Mouse (Mus musculus): ENCODE measurements around the gene Hdlbp. TPM values are rescaled to one million over a fixed set of nuclear protein-coding genes. Genes with fewer than 3 reads are reported as not detected.
A peak's percentile ranks its signal among the peaks of the same experiment; 100 is the strongest.
"Not testable (repeated sequence)": the region's sequence is repeated elsewhere in the genome, so short reads cannot be mapped to it uniquely, and the experiment has no call there.

The Hdlbp gene
- total RNA-seq (2021) = 100 to 1,000 TPM; 374 to 400 TPM
- long read RNA-seq, experiment 1, full-length matches to known transcripts = 64 of 168 reads
- long read RNA-seq, experiment 1, partial matches to known transcripts = 78 of 168 reads
- long read RNA-seq, experiment 1, other reads (novel, unspliced or antisense) = 26 of 168 reads
- long read RNA-seq, experiment 2, full-length matches to known transcripts = 31 of 55 reads
- long read RNA-seq, experiment 2, partial matches to known transcripts = 10 of 55 reads
- long read RNA-seq, experiment 2, other reads (novel, unspliced or antisense) = 14 of 55 reads

- DNase-seq = peak; percentile 100
Observed at GRCm38 (mm10) chr1:93478586-93479475, at the start of gene Hdlbp. Gene Hdlbp, minus strand, starts transcription at chr1:93478815.

- DNase-seq = no peak
Observed at GRCm38 (mm10) chr1:93522325-93522724, 43.7 kb upstream of the Hdlbp start.

- DNase-seq = no peak
Observed at GRCm38 (mm10) chr1:93521491-93521890, 42.9 kb upstream of the Hdlbp start.

GRCm38 (mm10) chr1:93513221-93513620 is 34.6 kb upstream of the Hdlbp start:
- no peak for DNase-seq

- no peak for DNase-seq
Observed at GRCm38 (mm10) chr1:93512351-93512690, 33.7 kb upstream of the Hdlbp start.

GRCm38 (mm10) chr1:93511585-93512350 is 33.2 kb upstream of the Hdlbp start, which contains the start of gene Farp2:
Gene Farp2, plus strand, starts transcription at chr1:93512079.
- peak; percentile 97 to 99 for DNase-seq

- not testable (repeated sequence) for DNase-seq
Observed at GRCm38 (mm10) chr1:93508576-93508975, 30.0 kb upstream of the Hdlbp start.

- peak in 1 of 2 experiments; percentile 25 for DNase-seq
Observed at GRCm38 (mm10) chr1:93506944-93507676, 28.5 kb upstream of the Hdlbp start.

GRCm38 (mm10) chr1:93495312-93495711 is 16.7 kb upstream of the Hdlbp start:
- no peak for DNase-seq

- not testable (repeated sequence) for DNase-seq
Observed at GRCm38 (mm10) chr1:93486302-93486701, 7.7 kb upstream of the Hdlbp start.

- peak; percentile 30 to 34 for DNase-seq
Observed at GRCm38 (mm10) chr1:93479476-93480083, 965 bp upstream of the Hdlbp start.

GRCm38 (mm10) chr1:93477758-93478585 is 643 bp downstream of the Hdlbp start:
- DNase-seq = peak; percentile 98

GRCm38 (mm10) chr1:93475694-93476093 is 2.9 kb downstream of the Hdlbp start:
- DNase-seq = no peak

- DNase-seq = peak; percentile 57 to 69
Observed at GRCm38 (mm10) chr1:93468626-93469025, 10.0 kb downstream of the Hdlbp start.

GRCm38 (mm10) chr1:93465746-93466145 is 12.9 kb downstream of the Hdlbp start:
- DNase-seq = no peak

GRCm38 (mm10) chr1:93465066-93465465 is 13.5 kb downstream of the Hdlbp start:
- DNase-seq = no peak

GRCm38 (mm10) chr1:93459101-93459500 is 19.5 kb downstream of the Hdlbp start:
- no peak for DNase-seq

GRCm38 (mm10) chr1:93458357-93458756 is 20.3 kb downstream of the Hdlbp start:
- no peak for DNase-seq

GRCm38 (mm10) chr1:93453721-93454255 is 24.8 kb downstream of the Hdlbp start:
- peak; percentile 34 to 47 for DNase-seq

GRCm38 (mm10) chr1:93450118-93450517 is 28.5 kb downstream of the Hdlbp start:
- DNase-seq = not testable (repeated sequence)
